Mouse (Mus musculus): ENCODE results near the gene Fam71a.

The Fam71a gene

DNA sequence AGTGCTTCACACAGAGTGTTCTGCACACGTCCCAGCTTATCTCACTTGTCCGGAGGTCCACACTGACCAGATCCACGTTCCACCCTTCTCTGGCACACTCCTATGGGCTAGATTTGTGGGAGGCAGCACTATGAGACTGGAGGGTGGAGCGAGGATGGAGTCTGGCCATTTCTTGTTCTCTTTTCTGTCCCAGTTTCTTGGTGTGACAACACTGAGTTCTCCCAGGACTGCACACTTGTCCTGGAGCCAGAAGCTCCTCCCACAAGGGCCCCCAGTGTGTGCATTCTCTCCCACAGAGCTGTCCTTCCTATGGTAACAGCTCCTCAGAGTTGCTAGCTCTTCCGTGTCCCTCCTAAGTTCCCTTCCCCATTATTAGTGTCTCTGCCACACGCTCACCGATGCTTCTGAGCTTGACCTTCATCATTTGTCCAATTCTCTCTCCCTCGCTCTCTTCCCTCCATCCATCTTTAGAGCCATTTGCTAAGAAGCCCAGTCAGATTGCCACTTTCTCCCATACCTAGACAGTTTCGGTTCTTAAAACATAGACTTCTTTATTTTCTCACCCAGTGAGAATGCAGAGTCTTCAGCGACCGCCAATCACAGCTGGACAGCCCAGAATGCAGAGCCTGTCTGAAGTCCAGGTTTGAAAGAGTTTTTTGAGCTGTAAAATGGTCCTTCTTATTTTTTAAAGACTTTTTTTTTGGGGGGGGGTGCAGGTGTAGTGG, 48.9 kb downstream of the Fam71a start:
- no peak for DNase-seq

DNA sequence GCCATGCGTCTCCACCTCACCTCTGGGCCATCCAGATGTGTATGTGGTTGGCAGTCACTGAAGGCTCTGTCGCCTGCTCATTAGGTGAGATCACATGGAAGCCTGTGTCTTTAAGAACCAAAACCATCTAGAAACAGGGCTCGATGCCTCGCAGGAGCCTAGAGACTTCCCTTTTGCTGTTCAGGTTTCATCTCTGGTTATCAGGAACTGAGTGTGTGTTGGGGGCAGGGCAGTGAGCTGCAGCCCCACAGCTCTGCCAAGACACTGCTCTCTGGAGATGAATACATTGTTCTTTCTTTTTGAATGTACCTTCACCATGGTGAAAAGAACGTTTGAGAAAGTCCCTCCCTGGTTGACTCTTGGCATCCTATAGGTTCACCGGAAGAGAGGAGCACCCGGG, 49.7 kb downstream of the Fam71a start:
- no peak for DNase-seq

Measured in thymus, postnatal 4 days (tissue).